Mouse (Mus musculus) small intestine, adult 2 months (tissue): ENCODE results near the gene C1qtnf1.

Experiments used
- CTCF ChIP-seq: fragments of 200-500 bp; IDR thresholded peaks from 2 replicates; pipeline ENCODE4 v1.5.1; 2012; ENCODE audit warnings: low read depth, mild to moderate bottlenecking, control low read depth, inconsistent platforms, low read length, moderate library complexity, mixed read lengths; ENCODE audit not compliant: insufficient replicate concordance, insufficient read length; ENCODE audit errors: extremely low read depth
- POLR2A ChIP-seq: fragments of 200-500 bp; IDR thresholded peaks from 2 replicates; pipeline ENCODE4 v1.6.1; 2012; ENCODE audit warnings: low read depth, mild to moderate bottlenecking, control low read depth, inconsistent platforms, low read length, moderate library complexity

DNA sequence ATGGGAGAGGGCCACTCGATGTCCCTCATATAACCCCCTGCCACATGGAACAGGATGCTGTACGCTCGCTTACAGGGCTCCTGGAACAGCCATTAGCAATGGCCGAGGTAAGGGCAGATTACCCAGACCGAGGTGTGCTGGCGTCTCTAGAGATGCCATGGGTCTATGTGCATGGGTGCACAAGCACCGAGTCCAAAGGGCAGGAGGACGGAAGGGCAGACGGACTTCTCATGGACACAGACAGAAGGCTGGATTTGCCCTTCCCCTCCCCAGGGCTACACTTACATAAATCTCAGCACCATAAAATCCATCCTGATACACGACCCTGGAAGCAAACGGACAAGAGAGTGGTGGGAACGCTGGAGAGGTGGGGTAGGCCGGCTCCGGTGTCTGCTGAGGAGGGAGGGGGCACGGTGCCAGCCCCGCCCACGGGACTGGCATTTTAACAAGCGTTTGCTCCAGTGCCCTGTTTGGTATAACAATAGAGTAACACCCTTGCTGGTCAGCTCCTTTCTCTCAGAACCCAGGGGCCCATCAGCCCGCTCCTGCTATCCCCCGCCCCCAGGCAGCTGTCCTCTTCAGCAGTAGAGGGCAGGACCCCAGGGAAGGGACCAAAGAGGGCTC lies 68.2 kb downstream of the C1qtnf1 start:
- TF ChIP-seq POLR2A, result no peak
- TF ChIP-seq CTCF, result no peak
